9 mouse cellular contexts compared by ENCODE assay signal in the genomic region with DNA sequence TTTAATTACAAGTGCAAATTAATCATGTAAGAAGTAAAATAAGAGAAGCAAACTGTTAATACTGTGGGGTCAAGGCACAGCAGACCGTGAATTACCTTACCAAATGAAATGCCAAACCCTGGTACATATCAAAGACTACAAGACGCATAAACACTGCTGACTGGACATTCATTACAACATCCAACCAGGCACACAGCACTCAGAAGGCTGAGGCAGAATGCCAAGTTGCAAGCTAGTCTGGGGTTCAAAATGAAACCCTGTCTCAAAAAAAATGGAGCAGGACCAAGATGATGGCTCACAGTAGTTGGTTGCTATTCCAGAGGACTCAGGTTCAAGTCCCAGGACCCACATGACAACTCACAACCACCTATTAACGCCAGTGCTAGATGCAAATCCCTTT.
"Had no signal": no experiment of that assay in that cellular context is flagged by ENCODE, and none has a peak within 500 bp of the region (broad histone marks: within the 10 kb centered on the region; RNA-seq: fewer than 3 reads in every experiment).

No protein-coding gene starts in this region.

- H3K9me3 ChIP-seq: kidney, embryonic 15.5 days; limb, embryonic 12.5 days; lung, embryonic 15.5 days; midbrain, embryonic 13.5 days had no signal

- H3K27me3 ChIP-seq: kidney, embryonic 15.5 days; limb, embryonic 12.5 days; lung, embryonic 15.5 days; midbrain, embryonic 13.5 days had no signal

- H3K4me2 ChIP-seq: kidney, embryonic 15.5 days; limb, embryonic 12.5 days; lung, embryonic 15.5 days; midbrain, embryonic 13.5 days had no signal

- H3K4me1 ChIP-seq: limb, embryonic 12.5 days; lung, embryonic 15.5 days had no signal

- DNase-seq: liver; lung, postnatal 36 days; right cerebral cortex, postnatal 25 days; thymus, postnatal 36 days had no signal

- H3K4me3 ChIP-seq: kidney, embryonic 15.5 days; layer of hippocampus, adult 2 months; limb, embryonic 12.5 days; lung, embryonic 15.5 days; midbrain, embryonic 13.5 days had no signal

- H3K27ac ChIP-seq: kidney, embryonic 15.5 days; layer of hippocampus, adult 2 months; limb, embryonic 12.5 days; lung, embryonic 15.5 days; midbrain, embryonic 13.5 days had no signal

- H3K9ac ChIP-seq: kidney, embryonic 15.5 days; limb, embryonic 12.5 days; lung, embryonic 15.5 days; midbrain, embryonic 13.5 days had no signal

- ATAC-seq: midbrain, embryonic 13.5 days had no signal
